Mouse (Mus musculus) brain, adult 2 months (tissue): ENCODE measurements around the gene Cd300lf.

ENCODE experiments used
- DNase-seq: peaks from one replicate; pipeline ENCODE4 v3.0.0; 2011; ENCODE audit warnings: low read depth, low spot score

The Cd300lf gene

GRCm38 (mm10) chr11:115077436-115077835, 56.4 kb downstream of the Cd300lf start:
- DNase-seq, result no peak

DNA sequence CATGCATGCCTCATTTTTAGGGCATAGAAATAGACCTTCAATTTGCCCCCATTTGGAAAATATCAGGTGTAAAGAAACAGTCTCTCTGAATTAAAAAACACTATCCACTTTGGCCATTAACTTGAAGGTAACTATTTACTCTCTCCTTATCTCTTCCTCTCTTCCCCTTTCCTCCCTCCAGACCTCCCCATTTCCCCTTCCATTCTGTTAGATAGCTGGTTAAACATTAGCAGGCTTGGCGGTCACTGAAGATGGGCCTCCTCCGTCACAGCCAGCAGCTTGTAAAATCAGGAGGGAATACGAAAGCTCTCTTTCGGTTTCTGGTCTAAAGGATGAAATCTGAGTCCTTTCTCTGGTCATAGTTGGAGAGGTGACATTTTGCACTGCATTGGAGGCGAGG, 57.9 kb downstream of the Cd300lf start:
- no peak for DNase-seq

DNA sequence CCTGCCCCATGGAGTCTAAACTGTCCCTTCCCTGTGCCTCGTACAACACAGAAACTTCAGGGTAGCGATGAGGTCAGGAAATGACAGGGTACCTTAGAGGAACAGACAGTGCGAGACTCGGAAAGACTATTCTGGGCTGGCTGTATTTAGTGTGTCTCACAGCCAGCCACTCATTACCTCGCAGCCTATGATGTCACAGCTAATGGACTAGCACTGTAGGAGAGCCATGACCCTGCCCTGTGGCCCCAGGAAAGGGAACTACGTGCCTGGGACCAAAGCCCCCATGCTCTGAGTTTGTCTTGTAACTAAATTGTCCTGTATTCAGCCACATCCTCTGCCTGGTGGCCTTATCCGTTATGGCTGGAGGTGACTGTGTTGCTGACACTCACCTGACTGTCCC, 58.4 kb downstream of the Cd300lf start:
- DNase-seq, result no peak

- peak; percentile 37 for DNase-seq
Measured at GRCm38 (mm10) chr11:115073002-115073401, 60.8 kb downstream of the Cd300lf start.

DNA sequence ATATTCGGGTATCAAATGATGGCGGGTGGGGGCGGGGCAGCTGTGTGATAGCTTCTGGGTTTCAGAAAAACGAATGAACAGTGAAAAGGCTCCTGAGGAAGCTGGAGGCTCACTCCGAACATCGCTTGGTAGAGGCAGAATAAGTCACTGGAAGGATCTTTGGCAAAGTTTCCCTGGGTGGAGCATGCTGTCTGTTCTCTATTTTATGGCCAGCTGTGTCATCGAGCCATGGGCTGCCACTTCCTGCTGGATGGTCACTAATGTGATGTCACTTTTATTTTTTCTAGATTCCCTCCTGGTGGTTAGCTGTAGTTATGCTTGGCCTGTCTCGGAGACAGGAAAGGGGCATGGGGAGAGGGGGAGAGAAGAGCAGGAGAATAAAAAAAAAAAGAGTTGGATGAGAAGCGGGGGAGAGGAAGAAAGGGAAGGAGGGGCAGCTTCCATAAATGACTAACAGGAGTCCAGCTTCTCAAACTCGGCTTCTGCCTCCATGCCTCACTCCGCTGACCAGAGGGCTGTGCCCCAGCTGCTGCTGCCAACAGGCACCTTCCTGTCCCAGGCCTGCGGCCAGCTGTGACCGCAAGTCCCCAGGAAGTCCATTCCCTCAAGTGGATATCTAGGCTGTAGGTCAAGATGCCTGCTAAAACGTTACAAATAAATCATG, 62.0 kb downstream of the Cd300lf start:
- DNase-seq, result peak; percentile 72

DNA sequence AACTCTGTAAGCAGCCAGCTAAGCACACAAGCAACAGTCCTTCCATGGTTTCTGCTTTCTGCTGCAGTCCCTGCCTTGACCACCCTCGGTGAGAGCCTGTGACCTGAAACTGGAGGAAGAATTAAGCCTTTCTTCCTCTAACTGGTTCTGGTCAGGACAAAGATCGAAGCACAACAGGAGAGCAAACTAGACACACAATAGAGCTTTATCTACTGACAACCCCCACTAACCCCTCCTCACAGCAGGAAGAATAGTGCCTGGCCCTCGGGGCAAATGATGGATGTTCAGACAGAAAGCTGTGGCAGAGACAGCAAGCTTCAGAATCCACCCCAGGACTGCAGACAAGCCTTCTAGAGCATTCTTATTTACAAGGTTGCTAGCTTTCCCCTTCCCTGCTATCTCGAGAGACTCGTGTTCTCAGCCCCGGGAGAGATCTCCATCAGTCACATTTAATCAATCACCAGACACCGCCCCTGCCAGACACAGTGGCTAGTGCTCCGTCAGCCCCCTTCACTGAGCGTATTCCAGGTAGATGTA, 62.7 kb downstream of the Cd300lf start:
- DNase-seq, result peak; percentile 66

DNA sequence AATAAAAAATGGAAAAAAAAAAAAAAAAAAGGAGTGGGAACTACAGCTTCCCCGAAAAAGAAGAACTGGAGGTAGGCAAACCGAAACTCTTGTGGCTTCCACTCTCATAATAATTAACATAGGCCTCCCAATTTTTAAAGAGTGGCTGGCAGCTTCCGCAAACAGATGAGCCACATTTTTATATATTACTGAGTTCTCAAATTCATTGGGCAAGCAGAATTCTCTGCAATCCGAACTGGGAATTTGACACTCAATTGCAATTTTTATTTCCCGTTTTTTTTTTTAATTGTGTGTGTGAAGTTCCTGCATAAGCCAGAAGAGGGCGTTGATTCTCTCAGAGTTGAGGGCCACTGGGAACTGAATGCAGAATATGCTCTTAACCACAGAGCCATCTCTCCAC, 67.0 kb downstream of the Cd300lf start:
- no peak for DNase-seq
